Mouse (Mus musculus) right cerebral cortex, postnatal 4 days (tissue): ENCODE measurements around the gene Hes3.

Experiments used
- DNase-seq: peaks from one replicate; pipeline ENCODE4 v3.0.0-alpha.2; 2022

Hes3 gene

GRCm38 (mm10) chr4:152247195-152247594, 44.3 kb downstream of the Hes3 start:
- DNase-seq, result no peak

GRCm38 (mm10) chr4:152246011-152246410, 45.5 kb downstream of the Hes3 start:
- DNase-seq, result peak; percentile 38

GRCm38 (mm10) chr4:152244545-152245522, 46.6 kb downstream of the Hes3 start:
- DNase-seq, result no peak

GRCm38 (mm10) chr4:152243969-152244368, 47.5 kb downstream of the Hes3 start:
- DNase-seq, result no peak

GRCm38 (mm10) chr4:152243241-152243891, 48.1 kb downstream of the Hes3 start:
- no peak for DNase-seq

- DNase-seq, result no peak
Observed at GRCm38 (mm10) chr4:152239974-152240373, 51.5 kb downstream of the Hes3 start.
